Mouse (Mus musculus): ENCODE data around the gene Stab1. TPM values are rescaled to one million over a fixed set of nuclear protein-coding genes. Genes with fewer than 3 reads are reported as not detected.
A peak's percentile ranks its signal among the peaks of the same experiment; 100 is the strongest.

The Stab1 gene
- polyA plus RNA-seq, 1 experiment from 2014 or later = 19.0 TPM

DNA sequence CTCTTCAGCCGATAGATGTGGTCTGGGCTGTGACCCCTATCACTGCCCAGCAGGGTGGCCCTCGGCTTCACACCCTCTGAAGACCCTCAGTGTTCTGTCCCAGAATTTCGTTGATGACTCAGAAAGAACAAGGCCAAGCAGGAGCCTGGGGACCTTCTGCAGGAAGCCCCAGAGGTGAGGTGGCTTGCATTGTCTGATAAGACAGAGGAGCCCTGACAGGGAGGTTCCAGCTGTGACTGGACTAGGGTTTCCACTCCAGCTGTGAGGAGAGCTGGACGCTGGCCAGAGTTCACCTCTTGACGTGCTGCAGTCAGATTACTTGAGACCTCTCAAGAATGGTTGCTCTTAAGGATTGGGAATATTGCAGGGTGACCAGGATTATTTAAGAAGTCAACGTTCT, 36.4 kb downstream of the Stab1 start:
- no peaks in the 10 kb centered on the region for H3K9me3 ChIP-seq (ENCODE audit: control insufficient read depth, low read length)
- H3K27ac ChIP-seq (ENCODE audit: low read length) = peak overlapping the region; percentile 78
- ATAC-seq = no peak
- peak overlapping the region; percentile 91 for H3K9ac ChIP-seq (ENCODE audit: low read depth, low read length)
- peaks cover 15% of the 10 kb centered on the region for H3K36me3 ChIP-seq (ENCODE audit: control insufficient read depth, insufficient read depth, low read length)
- WGBS = 8% methylated on average over 6 of the region's 6 CpGs
- peaks cover 36% of the 10 kb centered on the region for H3K4me1 ChIP-seq (ENCODE audit: control insufficient read depth, insufficient read depth, low read length)
- H3K4me3 ChIP-seq (ENCODE audit: low read length) = peak overlapping the region; percentile 92
- peak overlapping the region; percentile 82 for H3K4me2 ChIP-seq (ENCODE audit: low read depth, low read length)
- no peaks in the 10 kb centered on the region for H3K27me3 ChIP-seq (replicated peaks; ENCODE audit: control insufficient read depth, insufficient read depth, low read length)

DNA sequence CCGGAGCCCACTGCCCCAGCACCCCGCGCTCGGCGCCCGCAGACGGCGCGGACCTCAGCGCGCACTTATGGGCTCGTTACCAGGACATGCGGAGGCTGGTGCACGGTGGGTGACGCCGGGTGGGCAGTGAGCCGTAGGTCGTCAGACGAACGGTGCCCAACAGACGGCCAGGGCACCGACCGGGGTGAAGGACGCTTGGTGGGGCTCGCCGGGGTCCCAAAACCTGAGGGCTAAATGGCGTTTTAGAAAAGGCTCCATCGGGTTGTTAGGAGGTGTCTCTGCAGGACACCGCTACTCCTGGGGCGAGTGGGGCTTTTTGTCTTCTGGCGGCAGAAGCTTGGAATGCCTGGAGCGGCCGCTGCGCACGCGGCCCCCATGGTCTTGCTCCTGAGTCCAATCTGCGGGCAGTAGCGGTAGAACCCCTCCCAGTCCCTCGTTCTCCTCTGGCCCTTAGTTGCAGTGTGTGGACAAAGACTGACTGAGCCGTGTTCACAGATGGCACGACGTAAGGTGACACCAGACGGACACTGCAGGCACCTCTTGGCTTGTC, 37.1 kb downstream of the Stab1 start:
- ATAC-seq = peak; percentile 2; the same call in 1 of the 2 replicates
- peak overlapping the region; percentile 73; the same call in 1 of the 2 replicates for H3K27ac ChIP-seq (ENCODE audit: low read length)
- under 1% methylated on average over 43 of the region's 43 CpGs for WGBS

DNA sequence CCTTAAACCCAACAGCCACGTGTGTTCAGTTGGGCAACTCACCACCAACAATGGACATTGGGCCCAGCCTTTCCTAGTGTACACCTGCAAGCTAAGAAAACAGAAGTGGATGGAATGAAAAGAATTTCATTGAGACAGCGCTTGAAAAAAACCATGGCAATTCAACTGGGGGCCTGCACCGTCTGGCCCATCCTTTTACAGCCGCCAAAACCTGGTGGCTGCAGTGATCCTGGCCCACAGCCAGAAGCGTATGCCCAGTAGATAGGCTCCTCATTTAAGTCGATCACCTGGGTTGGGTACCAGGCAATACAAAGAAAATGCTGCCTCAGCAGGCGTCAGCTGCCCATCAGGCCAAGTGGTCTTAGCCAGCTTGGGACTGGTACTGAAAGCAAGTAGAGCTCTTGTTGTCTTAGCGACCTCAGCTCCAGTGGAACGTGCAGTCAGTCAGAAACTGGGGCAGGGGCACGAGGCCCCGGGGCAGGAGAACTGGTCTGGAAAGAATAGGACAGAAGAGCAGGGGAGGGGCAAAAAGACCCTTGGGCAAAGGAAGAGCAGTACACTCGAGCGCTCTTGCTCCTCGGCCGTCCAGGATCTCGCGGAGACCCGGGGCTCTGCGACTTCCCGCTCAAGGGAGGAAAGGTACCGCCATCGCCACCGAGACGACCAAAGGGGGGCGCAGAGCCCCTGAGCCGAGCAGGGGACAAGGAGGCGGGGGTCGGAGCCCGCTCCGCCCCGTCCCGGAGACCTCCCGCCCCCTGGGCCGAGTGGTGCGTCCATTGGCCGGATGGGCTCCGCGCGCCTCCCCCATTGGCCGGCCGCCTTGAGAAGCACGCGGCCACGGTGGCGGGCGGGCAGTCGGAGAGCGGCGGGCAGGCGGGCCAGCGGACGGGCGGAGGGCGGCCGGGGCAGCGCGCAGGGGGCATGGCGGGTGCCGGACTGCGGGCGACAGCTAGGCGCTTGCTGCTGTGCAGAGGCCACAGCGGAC, 37.9 kb downstream of the Stab1 start, which contains the start of gene Nt5dc2:
Gene Nt5dc2 (plus strand): TSS at position 818 of the 985 bp plus-strand sequence.
- H3K36me3 ChIP-seq (ENCODE audit: control insufficient read depth, insufficient read depth, low read length) = peaks cover under 1% of the 10 kb centered on the region; the same call in 1 of the 2 replicates
- H3K27ac ChIP-seq (ENCODE audit: low read length) = peak within 1 kb of the TSS; percentile 78
- peak within 1 kb of the TSS; percentile 82 for H3K4me2 ChIP-seq (ENCODE audit: low read depth, low read length)
- H3K9ac ChIP-seq (ENCODE audit: low read depth, low read length) = peak within 1 kb of the TSS; percentile 91
- H3K9me3 ChIP-seq (ENCODE audit: control insufficient read depth, low read length) = no peaks in the 10 kb centered on the region
- peak; percentile 69 for ATAC-seq
- 3% methylated on average over 51 of the region's 63 CpGs for WGBS
- H3K4me3 ChIP-seq (ENCODE audit: low read length) = peak within 1 kb of the TSS; percentile 92
- peaks cover 37% of the 10 kb centered on the region for H3K4me1 ChIP-seq (ENCODE audit: control insufficient read depth, insufficient read depth, low read length)
- H3K27me3 ChIP-seq (replicated peaks; ENCODE audit: control insufficient read depth, insufficient read depth, low read length) = no peaks in the 10 kb centered on the region

More for the DNA sequence above, 37.1 kb downstream of the Stab1 start:
- Histone ChIP-seq H3K4me3 (ENCODE audit: low read length) (peak overlapping the region; percentile 92), H3K36me3 (ENCODE audit: control insufficient read depth, insufficient read depth, low read length) (peaks cover 8% of the 10 kb centered on the region; the same call in 1 of the 2 replicates), H3K4me1 (ENCODE audit: control insufficient read depth, insufficient read depth, low read length) (peaks cover 37% of the 10 kb centered on the region), H3K9ac (ENCODE audit: low read depth, low read length) (peak overlapping the region; percentile 91), H3K27me3 (replicated peaks; ENCODE audit: control insufficient read depth, insufficient read depth, low read length) (no peaks in the 10 kb centered on the region), H3K9me3 (ENCODE audit: control insufficient read depth, low read length) (no peaks in the 10 kb centered on the region), H3K4me2 (ENCODE audit: low read depth, low read length) (peak overlapping the region; percentile 82)

DNA sequence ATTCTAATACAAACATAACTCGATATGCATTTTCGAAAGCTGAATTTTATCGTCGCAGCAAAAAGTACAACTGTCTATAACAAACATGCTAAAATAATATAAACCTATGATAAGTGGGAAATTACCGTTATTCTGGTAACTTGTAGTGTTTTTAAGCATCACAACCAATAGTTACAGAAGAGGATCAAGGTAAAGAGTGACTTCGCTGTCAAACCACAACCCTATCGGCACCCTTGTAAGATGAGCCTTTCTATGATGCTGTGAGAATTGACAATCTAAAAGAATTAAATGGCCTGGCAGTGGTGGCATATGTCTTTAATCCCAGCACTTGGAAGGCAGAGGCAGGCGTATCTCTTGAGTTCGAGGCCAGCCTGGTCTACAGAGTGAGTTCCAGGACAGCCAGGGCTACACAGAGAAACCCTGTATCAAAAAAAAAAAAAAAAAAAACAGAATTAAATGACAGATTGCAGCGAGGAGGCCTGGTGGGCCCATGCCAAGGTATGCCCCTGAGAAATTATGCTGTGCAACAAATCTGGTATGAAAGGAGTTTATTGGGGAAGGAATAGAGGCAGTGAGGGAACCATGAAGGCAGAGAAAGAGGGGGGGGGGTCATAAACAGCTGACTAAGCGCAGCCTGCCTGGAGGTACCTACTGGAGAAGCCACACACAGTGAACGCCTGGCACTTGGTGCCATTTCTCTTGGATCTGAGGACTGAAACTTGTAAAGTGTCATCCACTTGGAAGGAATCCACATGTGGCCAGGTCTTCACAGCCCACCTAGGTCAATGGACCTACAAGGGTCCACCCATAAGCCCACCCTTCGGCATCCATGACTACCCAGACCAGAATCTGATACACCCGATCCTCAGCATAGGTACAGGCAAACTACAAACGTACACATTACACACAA, 38.9 kb downstream of the Stab1 start:
- no peaks in the 10 kb centered on the region for H3K27me3 ChIP-seq (replicated peaks; ENCODE audit: control insufficient read depth, insufficient read depth, low read length)
- ATAC-seq = no peak
- peak overlapping the region; percentile 73 for H3K27ac ChIP-seq (ENCODE audit: low read length)
- peak overlapping the region; percentile 76 for H3K4me3 ChIP-seq (ENCODE audit: low read length)
- H3K4me2 ChIP-seq (ENCODE audit: low read depth, low read length) = peak overlapping the region; percentile 82
- peaks cover 37% of the 10 kb centered on the region for H3K4me1 ChIP-seq (ENCODE audit: control insufficient read depth, insufficient read depth, low read length)
- no peaks in the 10 kb centered on the region for H3K9me3 ChIP-seq (ENCODE audit: control insufficient read depth, low read length)
- H3K36me3 ChIP-seq (ENCODE audit: control insufficient read depth, insufficient read depth, low read length) = no peaks in the 10 kb centered on the region
- peak overlapping the region; percentile 91 for H3K9ac ChIP-seq (ENCODE audit: low read depth, low read length)
- 67% methylated on average over 15 of the region's 15 CpGs for WGBS

DNA sequence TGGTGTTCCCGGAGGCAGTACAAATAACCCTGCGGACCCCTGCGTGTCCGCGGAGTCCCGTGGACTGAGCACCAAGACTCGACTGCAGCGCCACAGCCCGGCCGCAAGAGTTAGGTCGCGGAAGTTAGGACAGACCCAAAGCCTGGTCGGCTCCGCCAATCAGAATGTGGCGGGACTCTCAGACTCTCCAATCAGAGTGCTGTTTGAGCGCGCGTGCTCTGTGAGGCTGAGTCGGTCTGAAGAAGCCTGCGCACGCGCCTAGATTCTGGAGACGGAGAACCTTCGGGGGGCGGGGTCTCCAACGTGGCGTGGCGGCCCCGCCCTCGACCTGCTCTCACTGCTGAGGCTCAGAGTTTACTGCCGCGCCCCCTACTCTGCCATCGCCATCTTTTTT, 39.6 kb downstream of the Stab1 start, which contains the start of gene Smim4:
Gene Smim4 (minus strand): TSS at position 131 of the 394 bp plus-strand sequence.
- Histone ChIP-seq H3K27me3 (replicated peaks; ENCODE audit: control insufficient read depth, insufficient read depth, low read length) (no peaks in the 10 kb centered on the region), H3K4me2 (ENCODE audit: low read depth, low read length) (peak within 1 kb of the TSS; percentile 77), H3K27ac (ENCODE audit: low read length) (peak within 1 kb of the TSS; percentile 88), H3K36me3 (ENCODE audit: control insufficient read depth, insufficient read depth, low read length) (no peaks in the 10 kb centered on the region; the same call in 1 of the 2 replicates), H3K9me3 (ENCODE audit: control insufficient read depth, low read length) (no peaks in the 10 kb centered on the region), H3K9ac (ENCODE audit: low read depth, low read length) (peak within 1 kb of the TSS; percentile 86), H3K4me1 (ENCODE audit: control insufficient read depth, insufficient read depth, low read length) (peaks cover 35% of the 10 kb centered on the region), H3K4me3 (ENCODE audit: low read length) (peak within 1 kb of the TSS; percentile 76)
- ATAC-seq = peak; percentile 92
- 1% methylated on average over 33 of the region's 33 CpGs for WGBS

DNA sequence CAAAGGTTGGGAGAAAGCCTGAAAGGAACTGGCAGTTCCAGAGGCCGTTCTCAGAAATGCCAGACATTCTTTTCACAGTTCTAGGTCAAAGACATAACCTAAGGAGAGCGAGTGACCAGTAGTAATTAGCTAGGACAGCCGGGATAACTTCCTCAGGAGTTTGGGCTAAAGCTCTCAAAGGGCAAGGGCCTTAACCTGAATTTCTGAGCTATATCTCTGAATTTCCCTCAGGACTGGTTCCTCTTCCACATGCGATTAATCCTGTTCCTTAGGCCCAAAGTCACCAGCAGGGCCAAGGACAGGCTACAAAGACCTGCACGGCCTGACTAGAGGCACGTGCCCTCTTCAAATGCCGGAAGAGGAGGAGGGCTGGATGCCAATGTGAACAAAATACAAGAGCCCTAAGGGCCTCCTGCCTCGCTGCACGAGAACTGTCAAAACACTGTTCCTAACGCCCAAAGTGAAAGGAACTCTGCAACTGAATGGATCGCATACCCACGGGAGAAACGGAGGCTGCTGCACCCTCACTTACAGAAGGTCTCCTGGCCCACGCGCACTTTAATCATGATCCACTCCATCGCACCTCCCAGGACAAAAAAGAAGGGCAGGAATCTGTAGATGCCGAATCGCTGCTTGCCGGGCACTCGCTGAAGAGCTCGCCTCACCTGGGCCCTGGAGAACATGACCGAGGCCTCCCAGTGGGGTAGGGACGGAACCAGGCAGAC, 40.2 kb downstream of the Stab1 start:
- H3K27me3 ChIP-seq (replicated peaks; ENCODE audit: control insufficient read depth, insufficient read depth, low read length) = no peaks in the 10 kb centered on the region
- H3K36me3 ChIP-seq (ENCODE audit: control insufficient read depth, insufficient read depth, low read length) = no peaks in the 10 kb centered on the region; the same call in 1 of the 2 replicates
- peaks cover 30% of the 10 kb centered on the region for H3K4me1 ChIP-seq (ENCODE audit: control insufficient read depth, insufficient read depth, low read length)

DNA sequence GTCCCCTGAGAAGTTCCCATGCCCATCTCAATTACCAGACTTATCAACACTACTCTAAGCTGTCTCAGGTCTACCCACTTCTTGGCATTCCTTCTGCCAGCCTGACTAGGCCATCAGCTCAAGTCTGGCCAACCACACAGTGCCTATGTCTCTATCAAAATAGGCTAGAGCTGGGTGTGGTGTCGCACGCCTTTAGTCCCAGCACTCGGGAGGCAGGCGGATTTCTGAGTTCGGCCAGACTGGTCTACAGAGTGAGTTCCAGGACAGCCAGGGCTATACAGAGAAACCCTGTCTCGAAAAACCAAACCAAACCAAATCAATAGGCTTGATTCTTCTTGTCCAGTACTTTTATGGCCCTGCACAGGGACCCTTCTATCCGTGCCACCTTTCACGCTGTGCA, 41.6 kb downstream of the Stab1 start:
- peaks cover 16% of the 10 kb centered on the region for H3K4me1 ChIP-seq (ENCODE audit: control insufficient read depth, insufficient read depth, low read length)
- peak overlapping the region; percentile 37; the same call in 1 of the 2 replicates for H3K4me2 ChIP-seq (ENCODE audit: low read depth, low read length)
- no peak overlapping the region for H3K4me3 ChIP-seq (ENCODE audit: low read length)
- no peak overlapping the region for H3K27ac ChIP-seq (ENCODE audit: low read length)
- WGBS = 90% methylated on average over 8 of the region's 8 CpGs
- no peaks in the 10 kb centered on the region; the same call in 1 of the 2 replicates for H3K36me3 ChIP-seq (ENCODE audit: control insufficient read depth, insufficient read depth, low read length)
- no peak for ATAC-seq
- no peaks in the 10 kb centered on the region for H3K9me3 ChIP-seq (ENCODE audit: control insufficient read depth, low read length)
- no peaks in the 10 kb centered on the region for H3K27me3 ChIP-seq (replicated peaks; ENCODE audit: control insufficient read depth, insufficient read depth, low read length)
- no peak overlapping the region for H3K9ac ChIP-seq (ENCODE audit: low read depth, low read length)

More for the DNA sequence above, 40.2 kb downstream of the Stab1 start:
- Histone ChIP-seq H3K9me3 (ENCODE audit: control insufficient read depth, low read length) (no peaks in the 10 kb centered on the region), H3K4me2 (ENCODE audit: low read depth, low read length) (peak overlapping the region; percentile 77), H3K9ac (ENCODE audit: low read depth, low read length) (peak overlapping the region; percentile 86), H3K27ac (ENCODE audit: low read length) (peak overlapping the region; percentile 88), H3K4me3 (ENCODE audit: low read length) (peak overlapping the region; percentile 76)
- peak; percentile 13 for ATAC-seq
- 1% methylated on average over 23 of the region's 23 CpGs for WGBS
